Mouse (Mus musculus) neural tube, embryonic 11.5 days (tissue): ENCODE measurements at regions not wholly inside any gene's neighbourhood (a gene's known extent, or its start where the extent isn't known, plus 50 kb on each side); places are given as distances from the start of the nearest gene placed in this dataset.

ENCODE experiments used
- ATAC-seq: fragments of 200-750 bp; cut with Nextera tagmentation; 2 replicates; pipeline ENCODE4 v1.8.0; 2017; ENCODE audit warnings: moderate number of reproducible peaks, mild to moderate bottlenecking, moderate TSS enrichment, moderate library complexity; ENCODE audit not compliant: insufficient read depth, low FRiP score, low TSS enrichment
- DNase-seq: peaks from one replicate; pipeline ENCODE4 v3.0.0-alpha.2; 2015; ENCODE audit warnings: low spot score
- H3K27ac ChIP-seq: fragments of 300-500 bp; sonication (generic); 2 replicates; pipeline ENCODE4 v1.5.1; 2014; ENCODE audit warnings: low read depth, mild to moderate bottlenecking, low read length
- H3K27me3 ChIP-seq: fragments of 300-500 bp; sonication (generic); 2 replicates; pipeline ENCODE4 v1.6.1; 2014; ENCODE audit warnings: mild to moderate bottlenecking, low read length, mixed read lengths; ENCODE audit not compliant: control insufficient read depth, insufficient read depth
- H3K36me3 ChIP-seq: fragments of 300-500 bp; sonication (generic); 2 replicates; pipeline ENCODE4 v1.6.1; 2014; ENCODE audit warnings: mild to moderate bottlenecking, low read length, moderate library complexity, mixed read lengths; ENCODE audit not compliant: control insufficient read depth, insufficient read depth
- H3K4me1 ChIP-seq: fragments of 300-500 bp; sonication (generic); 2 replicates; pipeline ENCODE4 v1.6.1; 2014; ENCODE audit warnings: low read length, mixed read lengths; ENCODE audit not compliant: control insufficient read depth, insufficient read depth
- H3K4me2 ChIP-seq: fragments of 300-500 bp; sonication (generic); 2 replicates; pipeline ENCODE4 v1.6.1; 2014; ENCODE audit warnings: low read depth, mild to moderate bottlenecking, moderate library complexity
- H3K4me3 ChIP-seq: fragments of 300-500 bp; sonication (generic); 2 replicates; pipeline ENCODE4 v1.5.1; 2014; ENCODE audit warnings: low read depth, low read length
- H3K9ac ChIP-seq: fragments of 300-500 bp; sonication (generic); 2 replicates; pipeline ENCODE4 v1.6.1; 2014; ENCODE audit warnings: mild to moderate bottlenecking, low read length
- H3K9me3 ChIP-seq: fragments of 300-500 bp; sonication (generic); 2 replicates; pipeline ENCODE4 v1.6.1; 2016; ENCODE audit warnings: low read length; ENCODE audit not compliant: control insufficient read depth
- WGBS: fragments of 180-500 bp; shearing (Covaris S2); extraction: QIAGEN DNeasy Blood & Tissue Kit; methylation state at CpG from one replicate; pipeline ENCODE4 v1.1.7; 2014; 5-methylcytosine and 5-hydroxymethylcytosine counted together

GRCm38 (mm10) chr7:136588491-136588890 lies 305.9 kb upstream of the Mgmt start:
- H3K27ac ChIP-seq, result no peak overlapping the region
- WGBS, result 46% methylated on average over 6 of the region's 6 CpGs
- peak; percentile 39 for DNase-seq

GRCm38 (mm10) chr7:136590947-136591346 lies 303.5 kb upstream of the Mgmt start:
- ATAC-seq, result no peak
- peaks cover 8% of the 10 kb centered on the region for H3K4me1 ChIP-seq
- no peak overlapping the region for H3K4me2 ChIP-seq
- no peak for DNase-seq
- no peaks in the 10 kb centered on the region for H3K36me3 ChIP-seq
- no peak overlapping the region for H3K4me3 ChIP-seq
- H3K27me3 ChIP-seq, result no peaks in the 10 kb centered on the region
- H3K9me3 ChIP-seq, result no peaks in the 10 kb centered on the region
- H3K9ac ChIP-seq, result no peak overlapping the region
- H3K27ac ChIP-seq, result no peak overlapping the region

More at GRCm38 (mm10) chr7:136588491-136588890, 305.9 kb upstream of the Mgmt start:
- ATAC-seq, result no peak
- H3K4me2 ChIP-seq, result no peak overlapping the region
- H3K27me3 ChIP-seq, result no peaks in the 10 kb centered on the region
- peaks cover 8% of the 10 kb centered on the region for H3K4me1 ChIP-seq
- H3K9me3 ChIP-seq, result no peaks in the 10 kb centered on the region
- no peak overlapping the region for H3K4me3 ChIP-seq
- no peak overlapping the region for H3K9ac ChIP-seq
- no peaks in the 10 kb centered on the region for H3K36me3 ChIP-seq

GRCm38 (mm10) chr7:136607278-136608120 lies 286.9 kb upstream of the Mgmt start:
- WGBS, result 63% methylated on average over 7 of the region's 7 CpGs

GRCm38 (mm10) chr7:136613496-136613895 lies 280.9 kb upstream of the Mgmt start:
- H3K4me2 ChIP-seq, result no peak overlapping the region
- H3K27ac ChIP-seq, result no peak overlapping the region
- no peaks in the 10 kb centered on the region for H3K27me3 ChIP-seq
- no peaks in the 10 kb centered on the region for H3K9me3 ChIP-seq
- no peak for DNase-seq
- 60% methylated on average over 4 of the region's 4 CpGs for WGBS
- no peaks in the 10 kb centered on the region for H3K4me1 ChIP-seq
- no peaks in the 10 kb centered on the region for H3K36me3 ChIP-seq
- H3K4me3 ChIP-seq, result no peak overlapping the region
- H3K9ac ChIP-seq, result no peak overlapping the region
- ATAC-seq, result no peak

More at GRCm38 (mm10) chr7:136607278-136608120, 286.9 kb upstream of the Mgmt start:
- no peak overlapping the region for H3K27ac ChIP-seq
- DNase-seq (no peak), ATAC-seq (no peak)
- no peaks in the 10 kb centered on the region for H3K9me3 ChIP-seq
- no peak overlapping the region for H3K4me2 ChIP-seq
- no peaks in the 10 kb centered on the region for H3K36me3 ChIP-seq
- H3K27me3 ChIP-seq, result no peaks in the 10 kb centered on the region
- H3K4me1 ChIP-seq, result no peaks in the 10 kb centered on the region
- H3K4me3 ChIP-seq, result no peak overlapping the region
- H3K9ac ChIP-seq, result no peak overlapping the region

- WGBS, result 57% methylated on average over 4 of the region's 4 CpGs
- no peak for DNase-seq
Observed at GRCm38 (mm10) chr7:136624496-136624895, 269.9 kb upstream of the Mgmt start.

GRCm38 (mm10) chr7:136631089-136631488 lies 263.3 kb upstream of the Mgmt start:
- no peaks in the 10 kb centered on the region for H3K36me3 ChIP-seq
- no peaks in the 10 kb centered on the region for H3K4me1 ChIP-seq
- no peaks in the 10 kb centered on the region for H3K9me3 ChIP-seq
- H3K27me3 ChIP-seq, result no peaks in the 10 kb centered on the region
- no peak for ATAC-seq
- no peak overlapping the region for H3K27ac ChIP-seq
- no peak for DNase-seq
- 76% methylated on average over 3 of the region's 3 CpGs for WGBS
- H3K4me2 ChIP-seq, result no peak overlapping the region
- no peak overlapping the region for H3K9ac ChIP-seq
- H3K4me3 ChIP-seq, result no peak overlapping the region

More at GRCm38 (mm10) chr7:136624496-136624895, 269.9 kb upstream of the Mgmt start:
- Histone ChIP-seq H3K4me1 (no peaks in the 10 kb centered on the region), H3K27ac (no peak overlapping the region), H3K4me2 (no peak overlapping the region), H3K36me3 (no peaks in the 10 kb centered on the region), H3K9ac (no peak overlapping the region), H3K4me3 (no peak overlapping the region), H3K9me3 (no peaks in the 10 kb centered on the region), H3K27me3 (no peaks in the 10 kb centered on the region)
- ATAC-seq, result no peak

GRCm38 (mm10) chr7:136640160-136640559 lies 254.3 kb upstream of the Mgmt start:
- Histone ChIP-seq H3K27me3 (no peaks in the 10 kb centered on the region), H3K9me3 (no peaks in the 10 kb centered on the region), H3K4me3 (no peak overlapping the region), H3K36me3 (no peaks in the 10 kb centered on the region), H3K4me1 (no peaks in the 10 kb centered on the region), H3K4me2 (no peak overlapping the region), H3K27ac (no peak overlapping the region), H3K9ac (no peak overlapping the region)
- ATAC-seq (no peak), DNase-seq (peak; percentile 36)
- WGBS, result 26% methylated on average over 5 of the region's 5 CpGs

- H3K4me2 ChIP-seq, result no peak overlapping the region
- 86% methylated on average over 7 of the region's 7 CpGs for WGBS
Observed at GRCm38 (mm10) chr7:136640771-136641170, 253.6 kb upstream of the Mgmt start.

GRCm38 (mm10) chr7:136649796-136650195 lies 244.6 kb upstream of the Mgmt start:
- H3K9me3 ChIP-seq, result no peaks in the 10 kb centered on the region
- no peaks in the 10 kb centered on the region for H3K27me3 ChIP-seq
- H3K27ac ChIP-seq, result no peak overlapping the region
- no peaks in the 10 kb centered on the region for H3K4me1 ChIP-seq
- WGBS, result 88% methylated on average over 4 of the region's 4 CpGs
- no peak overlapping the region for H3K4me2 ChIP-seq
- H3K36me3 ChIP-seq, result no peaks in the 10 kb centered on the region
- DNase-seq (no peak), ATAC-seq (no peak)
- H3K9ac ChIP-seq, result no peak overlapping the region
- no peak overlapping the region for H3K4me3 ChIP-seq

More at GRCm38 (mm10) chr7:136640771-136641170, 253.6 kb upstream of the Mgmt start:
- Histone ChIP-seq H3K9ac (no peak overlapping the region), H3K36me3 (no peaks in the 10 kb centered on the region), H3K9me3 (no peaks in the 10 kb centered on the region), H3K4me3 (no peak overlapping the region), H3K27me3 (no peaks in the 10 kb centered on the region), H3K4me1 (no peaks in the 10 kb centered on the region), H3K27ac (no peak overlapping the region)
- DNase-seq (no peak), ATAC-seq (no peak)
